Mouse (Mus musculus) monocyte, adult 5-6 weeks (primary cell): ENCODE measurements around the gene Frrs1l. TPM values are rescaled to one million over a fixed set of nuclear protein-coding genes. Genes with fewer than 3 reads are reported as not detected.

Source experiments
- ATAC-seq: fragments of 153-309, 156-312 bp; replicated peaks from 2 replicates; pipeline ENCODE4 v1.8.0; 2017; ENCODE audit warnings: mild to moderate bottlenecking; ENCODE audit not compliant: low TSS enrichment, insufficient number of reproducible peaks, severe bottlenecking, poor library complexity, low FRiP score
- total RNA-seq: library from RNA; stranded (forward); fragments of 200-1000, 200-491, 200-594 nt; gene quantifications from 3 replicates; pipeline ENCODE4 v1.2.3, GENCODE M21; 2017

Gene Frrs1l
- 0.32 TPM in 1 of 3 replicates, not detected in the others for total RNA-seq

DNA sequence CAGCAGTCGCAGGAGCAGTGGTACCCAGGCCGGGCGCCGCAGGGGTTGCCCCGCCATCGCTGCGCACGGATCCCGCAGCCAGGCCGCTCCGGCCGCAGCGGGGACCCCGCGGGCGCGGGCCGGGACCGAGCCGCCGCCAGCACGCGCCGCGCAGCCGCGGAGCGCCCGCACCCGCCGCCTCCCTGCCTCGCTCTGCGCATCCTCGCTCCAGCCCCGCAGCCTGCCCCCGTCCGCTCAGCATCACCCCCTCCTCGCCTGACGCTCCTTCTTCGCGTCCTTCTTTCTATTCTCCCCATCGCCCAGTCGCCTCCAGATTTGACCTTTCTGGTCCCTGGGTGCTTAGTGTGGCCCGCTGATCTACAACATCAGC lies at the start of gene Frrs1l:
TSS of gene Frrs1l (minus strand) at position 177 of the 370 bp plus-strand sequence.
- no peak for ATAC-seq

- no peak for ATAC-seq
Measured at GRCm38 (mm10) chr4:57039127-57040031, 49.2 kb upstream of the Frrs1l start.

DNA sequence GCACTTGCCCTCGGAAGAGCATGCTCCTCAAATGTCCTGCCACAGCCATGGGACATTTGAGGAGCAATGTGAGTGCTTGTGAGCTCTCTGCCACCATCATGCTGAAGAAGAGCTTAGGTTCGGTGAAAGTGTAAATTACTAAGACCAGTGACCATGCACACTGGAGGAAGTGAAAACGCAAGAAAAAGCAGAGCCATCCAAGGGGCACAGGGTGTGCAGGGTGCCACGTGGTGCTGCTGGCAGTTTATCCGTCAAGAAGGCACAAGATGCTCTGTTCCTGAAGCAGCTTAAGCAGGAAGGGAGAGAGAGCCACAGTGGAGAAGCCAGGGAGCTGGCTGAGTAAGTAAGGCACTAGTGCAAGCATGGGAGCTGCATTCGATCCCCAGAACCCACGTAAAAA lies 47.4 kb upstream of the Frrs1l start:
- 0 out of 2 replicates have a peak, but pooled peaks have one; percentile 29 for ATAC-seq

- no peak for ATAC-seq
Measured at GRCm38 (mm10) chr4:57034169-57034568, 44.0 kb upstream of the Frrs1l start.

DNA sequence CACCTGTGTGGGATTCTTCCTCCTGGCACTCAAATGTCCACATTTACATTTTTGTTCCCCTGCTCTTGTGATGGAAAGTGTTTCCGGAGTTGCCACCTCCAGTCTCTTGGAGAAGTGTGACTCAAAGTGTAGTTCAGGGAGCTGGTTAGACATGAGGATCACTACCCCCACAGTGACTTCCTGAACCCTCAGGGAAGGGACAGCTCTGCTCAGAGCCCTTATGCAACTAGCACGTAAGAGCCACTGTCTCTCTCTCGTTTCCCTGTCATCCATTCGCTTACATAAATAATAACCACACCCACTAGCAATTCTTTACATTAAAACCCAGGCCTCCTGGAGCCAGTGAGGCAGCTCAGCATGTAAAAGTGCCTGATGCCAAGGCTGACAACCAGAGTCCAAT lies 41.2 kb upstream of the Frrs1l start:
- ATAC-seq: no peak

DNA sequence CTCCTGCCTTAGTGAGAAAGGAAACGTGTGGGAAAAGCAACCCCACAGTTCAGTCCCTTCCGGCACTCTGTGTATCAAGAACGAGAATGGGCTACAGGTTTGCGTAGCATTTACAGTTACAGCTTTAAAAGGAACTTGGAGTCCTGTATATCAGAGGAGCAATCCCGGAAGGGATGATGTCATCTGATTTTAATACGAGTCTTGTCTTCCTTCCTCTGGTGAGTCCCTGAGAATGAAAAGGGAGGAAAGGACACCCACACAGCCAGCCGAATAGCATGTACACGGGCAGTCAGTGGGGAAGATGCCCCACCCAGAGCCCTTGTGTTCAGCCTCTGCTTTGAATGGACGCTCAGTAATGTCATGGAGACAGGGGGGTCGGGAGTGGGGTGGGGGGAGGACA lies 37.8 kb upstream of the Frrs1l start:
- peak; percentile 29; the same call in 1 of the 2 replicates for ATAC-seq

GRCm38 (mm10) chr4:57023527-57023926 lies 33.3 kb upstream of the Frrs1l start:
- ATAC-seq: no peak

- no peak for ATAC-seq
Measured at GRCm38 (mm10) chr4:57021288-57021687, 31.1 kb upstream of the Frrs1l start.

- 0 out of 2 replicates have a peak, but pooled peaks have one; percentile 59 for ATAC-seq
Measured at GRCm38 (mm10) chr4:57017229-57017628, 27.0 kb upstream of the Frrs1l start.

GRCm38 (mm10) chr4:57016366-57017171 lies 26.4 kb upstream of the Frrs1l start:
- ATAC-seq: no peak

- ATAC-seq: no peak
Measured at GRCm38 (mm10) chr4:57015032-57015431, 24.8 kb upstream of the Frrs1l start.

DNA sequence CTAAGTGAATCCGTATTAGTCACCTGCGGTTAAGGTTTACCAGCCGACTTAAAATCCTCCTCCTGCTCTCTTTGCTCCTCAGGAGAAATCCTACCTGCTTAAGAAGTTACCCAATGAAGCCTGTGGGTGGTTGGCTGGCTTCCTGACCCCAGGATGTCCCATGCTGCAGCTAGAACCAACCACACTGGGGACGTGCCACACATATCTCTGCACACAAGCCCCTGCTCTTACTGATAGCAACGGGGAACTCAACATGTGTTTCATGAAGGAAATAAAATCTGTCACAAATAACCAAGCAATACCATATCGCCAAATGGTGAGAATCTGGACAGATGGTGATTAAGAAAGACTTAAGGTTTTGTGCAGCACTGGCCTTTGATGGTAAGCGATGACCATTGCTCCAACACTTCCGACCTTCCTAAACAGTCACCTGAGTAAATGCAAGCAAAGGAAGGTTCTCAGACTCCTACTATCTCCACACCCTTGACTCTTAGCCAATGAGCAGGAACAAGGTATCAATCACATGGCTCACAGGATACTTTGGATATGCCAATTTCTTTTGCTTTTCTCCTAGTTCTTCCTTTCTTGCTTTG lies 21.4 kb upstream of the Frrs1l start:
- no peak for ATAC-seq

- no peak for ATAC-seq
Measured at GRCm38 (mm10) chr4:57010919-57011318, 20.7 kb upstream of the Frrs1l start.

GRCm38 (mm10) chr4:57010425-57010824 lies 20.2 kb upstream of the Frrs1l start:
- no peak for ATAC-seq

GRCm38 (mm10) chr4:57007717-57008116 lies 17.5 kb upstream of the Frrs1l start:
- ATAC-seq: no peak

- no peak for ATAC-seq
Measured at GRCm38 (mm10) chr4:57005011-57005410, 14.8 kb upstream of the Frrs1l start.

DNA sequence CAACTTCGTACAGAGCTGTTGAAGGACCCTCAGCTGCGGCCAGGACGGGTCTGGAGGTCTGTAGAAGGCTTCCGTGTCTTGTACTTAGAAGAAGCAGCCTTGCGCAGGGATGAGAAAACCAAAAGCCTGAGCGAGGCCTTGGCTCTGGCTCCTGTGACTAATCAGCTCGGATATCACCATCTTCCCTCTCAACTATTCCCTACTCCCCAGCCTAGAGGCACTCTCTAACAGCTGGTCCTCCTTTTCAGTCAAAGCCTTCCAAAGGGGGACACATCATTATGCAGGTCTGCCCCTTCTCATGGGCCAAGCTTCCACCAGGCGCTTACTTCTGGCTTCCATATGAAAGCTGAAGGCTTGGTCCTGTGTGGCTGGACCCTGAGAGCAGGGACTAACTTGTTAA lies 13.7 kb upstream of the Frrs1l start:
- no peak for ATAC-seq

DNA sequence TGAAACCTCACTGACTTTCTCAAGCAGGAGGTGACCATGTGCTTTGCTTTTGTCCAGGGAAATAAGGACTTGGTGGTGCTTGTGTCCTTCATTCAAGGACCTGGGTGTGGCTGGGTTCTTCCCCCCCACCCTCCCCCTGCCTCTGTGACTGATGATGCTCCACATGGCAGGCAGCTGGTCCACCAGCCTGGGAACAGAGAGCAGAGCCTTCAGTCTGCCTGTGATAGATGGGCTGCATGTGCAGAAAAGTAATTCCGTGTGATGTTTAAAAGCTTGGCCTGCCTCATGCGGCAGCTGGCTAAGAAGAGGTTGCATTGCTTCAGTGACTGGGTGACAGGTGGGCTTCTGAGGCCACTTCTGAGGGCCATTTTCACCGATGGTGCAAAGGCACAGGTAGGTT lies 12.6 kb upstream of the Frrs1l start:
- no peak for ATAC-seq

GRCm38 (mm10) chr4:57001437-57001836 lies 11.2 kb upstream of the Frrs1l start:
- ATAC-seq: no peak
